Mouse (Mus musculus): ENCODE measurements around the gene Znhit2.

DNA sequence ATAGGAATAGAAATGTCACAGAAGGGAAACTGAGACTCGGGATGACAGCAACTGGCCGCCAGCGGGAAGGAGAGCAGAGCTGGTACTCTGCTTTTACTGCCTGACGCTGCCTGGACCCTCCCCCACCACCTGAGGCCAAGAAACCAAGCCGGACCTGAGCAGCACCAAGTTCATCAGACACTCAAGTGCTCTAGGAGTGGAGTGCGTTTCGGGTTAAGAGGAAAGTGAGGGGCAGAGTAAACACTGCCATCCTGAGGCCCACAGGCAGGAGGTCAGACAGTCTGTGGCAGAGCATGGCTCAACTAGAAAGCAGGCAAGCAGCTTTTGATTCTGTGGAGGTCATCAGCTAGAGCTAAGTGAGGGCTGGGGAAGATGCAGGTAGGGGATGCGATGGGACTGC, 37.9 kb upstream of the Znhit2 start:
- no peak for TF ChIP-seq CTCF (IDR thresholded peaks at IDR 0.05)
- TF ChIP-seq EP300 (IDR thresholded peaks at IDR 0.05; ENCODE audit: insufficient read depth, low read depth, low read length) = no peak

Data from heart, adult 2 months (tissue).